Mouse (Mus musculus): ENCODE measurements around the gene Lrrc8b. TPM values are rescaled to one million over a fixed set of nuclear protein-coding genes. Genes with fewer than 3 reads are reported as not detected.

Gene Lrrc8b
- 1.0 TPM for polyA plus RNA-seq (2014; fragmentation: Illumina TruSeq; extraction: RNeasy Lipid Tissue Mini Kit (QIAGEN cat#74804); ENCODE audit: low read depth, low replicate concordance)

GRCm38 (mm10) chr5:105415198-105415791, at the start of gene Lrrc8b:
Gene Lrrc8b, plus strand, starts transcription at chr5:105415775.

DNA sequence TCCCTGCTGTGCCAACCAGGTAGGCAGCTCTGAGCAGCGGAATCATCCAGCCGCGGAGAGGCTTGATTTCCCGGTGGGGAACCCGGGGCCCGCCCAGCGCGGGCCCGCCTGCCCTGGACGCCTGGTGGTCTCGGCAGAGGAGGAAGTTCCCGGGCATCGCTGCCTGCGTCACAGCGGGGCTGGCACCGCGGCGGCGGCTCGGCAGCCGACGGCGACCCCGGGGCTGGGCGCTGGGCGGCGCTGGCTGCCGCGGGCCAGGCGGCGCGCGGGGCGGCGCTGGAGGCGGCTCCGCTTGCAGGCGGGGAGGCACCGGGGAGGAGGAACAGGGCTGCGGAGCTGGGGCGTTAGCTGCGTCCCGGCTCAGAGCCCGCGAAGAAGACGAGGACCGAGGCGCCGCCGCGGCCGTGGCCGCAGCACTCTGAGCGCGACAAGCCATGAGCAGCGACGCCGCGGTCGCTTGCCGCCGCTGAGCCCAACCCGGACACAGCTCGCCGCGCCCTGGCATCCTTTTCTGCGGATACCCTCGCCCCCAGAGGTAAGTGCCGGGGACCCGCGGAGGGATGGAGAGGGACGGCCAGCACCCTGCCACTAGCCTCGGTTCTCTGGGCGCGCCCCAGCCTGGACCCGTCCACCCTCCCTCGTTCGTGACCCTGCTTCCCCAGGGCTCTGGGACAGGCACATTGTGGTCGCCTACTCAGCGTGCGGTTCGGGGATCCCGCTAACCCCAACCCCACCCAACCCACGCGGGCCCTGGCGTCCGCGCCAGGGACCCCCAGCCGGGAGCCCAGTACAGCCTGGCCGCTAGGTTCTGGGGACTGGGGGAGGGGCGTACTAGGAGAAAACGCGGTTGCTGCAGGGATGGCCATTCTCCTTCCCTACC, 103.8 kb downstream of the Lrrc8b start, which contains the start of gene Lrrc8c:
Gene Lrrc8c (plus strand): TSS at position 293 of the 880 bp plus-strand sequence.

Other genes starting within 250 kb of the Lrrc8b start
- 34.8 TPM for gene Gbp10, start 176.2 kb upstream of the Lrrc8b start, polyA plus RNA-seq (2014; fragmentation: Illumina TruSeq; extraction: RNeasy Lipid Tissue Mini Kit (QIAGEN cat#74804); ENCODE audit: low read depth, low replicate concordance)
- not detected for gene Gm43302, start 122.1 kb upstream of the Lrrc8b start, polyA plus RNA-seq (2014; fragmentation: Illumina TruSeq; extraction: RNeasy Lipid Tissue Mini Kit (QIAGEN cat#74804); ENCODE audit: low read depth, low replicate concordance)
- 32.6 TPM for gene Gbp6, start 122.1 kb upstream of the Lrrc8b start, polyA plus RNA-seq (2014; fragmentation: Illumina TruSeq; extraction: RNeasy Lipid Tissue Mini Kit (QIAGEN cat#74804); ENCODE audit: low read depth, low replicate concordance)
- gene Lrrc8c, start 103.6 kb downstream of the Lrrc8b start, polyA plus RNA-seq (2014; fragmentation: Illumina TruSeq; extraction: RNeasy Lipid Tissue Mini Kit (QIAGEN cat#74804); ENCODE audit: low read depth, low replicate concordance), result 2.1 TPM